Mouse (Mus musculus): ENCODE measurements around the gene Npy1r.

Gene Npy1r

GRCm38 (mm10) chr8:66696970-66697843 lies at the start of gene Npy1r:
Gene Npy1r (plus strand): TSS chr8:66697192.
- Histone ChIP-seq H3K4me1 (replicated peaks; ENCODE audit: low read depth, low read length) (peaks cover 22% of the 10 kb centered on the region), H3K36me3 (ENCODE audit: insufficient read depth, low read length) (no peaks in the 10 kb centered on the region), H3K4me3 (replicated peaks; ENCODE audit: low read length) (peak within 1 kb of the TSS; percentile 48), H3K9me3 (ENCODE audit: low read length) (no peaks in the 10 kb centered on the region), H3K27me3 (ENCODE audit: insufficient read depth, low read length) (peaks cover 33% of the 10 kb centered on the region)
- TF ChIP-seq NANOG (IDR thresholded peaks at IDR 0.05; ENCODE audit: borderline replicate concordance, low read length) = no peak
- no peak for TF ChIP-seq POU5F1 (IDR thresholded peaks at IDR 0.05; ENCODE audit: borderline replicate concordance, low read length)
- TF ChIP-seq CTCF (conservative IDR thresholded peaks at IDR 0.05; ENCODE audit: low read length) = no peak

DNA sequence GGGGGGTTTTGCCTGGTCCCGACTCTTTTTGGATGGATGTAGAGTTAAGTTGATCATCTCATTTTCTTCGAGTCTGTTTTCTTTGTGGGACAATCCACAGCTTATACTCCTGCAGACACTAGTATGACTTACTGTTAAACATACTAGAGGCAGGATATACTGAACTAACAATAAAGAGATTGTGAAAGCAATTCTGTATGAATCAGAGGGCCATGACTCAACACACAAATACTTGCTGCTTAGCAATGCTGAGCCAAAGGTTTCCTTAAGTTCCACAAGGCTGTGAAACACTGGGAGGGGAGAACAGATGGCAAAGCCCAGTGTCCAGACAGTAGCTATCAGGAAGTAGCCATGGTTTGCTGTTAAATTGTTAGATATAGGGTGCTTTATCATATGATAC lies 15.7 kb upstream of the Npy1r start:
- no peak overlapping the region for H3K4me3 ChIP-seq (replicated peaks; ENCODE audit: low read length)
- no peaks in the 10 kb centered on the region for H3K4me1 ChIP-seq (replicated peaks; ENCODE audit: low read depth, low read length)
- peaks cover 7% of the 10 kb centered on the region for H3K27me3 ChIP-seq (ENCODE audit: insufficient read depth, low read length)
- H3K9me3 ChIP-seq (ENCODE audit: low read length) = no peaks in the 10 kb centered on the region
- H3K36me3 ChIP-seq (ENCODE audit: insufficient read depth, low read length) = no peaks in the 10 kb centered on the region
- no peak for TF ChIP-seq NANOG (IDR thresholded peaks at IDR 0.05; ENCODE audit: borderline replicate concordance, low read length)

DNA sequence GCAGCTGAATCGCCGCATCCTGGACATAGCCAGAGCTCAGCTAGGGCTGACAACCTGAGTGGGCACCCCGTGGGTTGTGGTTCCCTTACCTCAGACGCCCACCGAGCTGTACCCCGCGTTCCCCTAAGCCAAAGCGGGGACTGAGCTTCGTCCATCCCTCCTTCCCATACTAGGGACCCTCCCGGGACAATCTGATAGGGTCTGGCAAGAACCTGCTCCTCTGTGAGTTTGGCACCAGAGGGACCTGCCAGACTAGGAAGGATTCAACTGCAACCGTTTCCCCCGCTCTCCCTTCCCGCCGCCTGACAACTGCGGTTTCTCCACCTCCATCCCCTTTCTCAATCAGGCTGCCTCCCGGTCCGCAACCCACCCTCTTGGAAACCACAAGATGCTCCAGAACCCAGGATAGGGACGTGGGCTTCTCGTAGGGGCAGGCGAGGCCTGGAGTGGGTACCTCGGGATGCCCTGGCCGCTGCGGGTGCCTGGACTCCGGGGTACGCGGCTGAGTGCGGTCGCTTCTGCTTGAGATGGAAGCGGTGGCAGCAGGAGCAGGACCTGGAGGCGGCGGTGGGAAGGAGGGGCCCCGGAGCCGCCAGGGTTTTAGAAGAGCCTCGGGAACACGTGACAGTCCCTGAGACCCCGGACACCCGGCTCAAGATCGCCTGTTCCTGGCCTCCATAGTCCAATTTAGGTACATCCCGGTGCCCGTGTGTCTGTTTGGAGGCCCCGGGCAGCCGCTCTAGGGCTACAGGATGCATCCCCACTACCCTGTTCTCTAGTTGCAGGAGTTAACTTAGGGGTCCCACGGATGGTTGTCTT lies 9.3 kb upstream of the Npy1r start, which contains the start of gene Npy5r:
Gene Npy5r, minus strand, starts transcription at position 618 of the 819 bp plus-strand sequence.
- H3K4me1 ChIP-seq (replicated peaks; ENCODE audit: low read depth, low read length) = peaks cover 12% of the 10 kb centered on the region; the same call in 1 of the 2 replicates
- H3K9me3 ChIP-seq (ENCODE audit: low read length) = no peaks in the 10 kb centered on the region
- peaks cover 41% of the 10 kb centered on the region for H3K27me3 ChIP-seq (ENCODE audit: insufficient read depth, low read length)
- TF ChIP-seq NANOG (IDR thresholded peaks at IDR 0.05; ENCODE audit: borderline replicate concordance, low read length) = no peak
- TF ChIP-seq POU5F1 (IDR thresholded peaks at IDR 0.05; ENCODE audit: borderline replicate concordance, low read length) = no peak
- TF ChIP-seq CTCF (conservative IDR thresholded peaks at IDR 0.05; ENCODE audit: low read length) = no peak
- H3K36me3 ChIP-seq (ENCODE audit: insufficient read depth, low read length) = no peaks in the 10 kb centered on the region
- peak within 1 kb of the TSS; percentile 72 for H3K4me3 ChIP-seq (replicated peaks; ENCODE audit: low read length)

GRCm38 (mm10) chr8:66688395-66688794 lies 8.6 kb upstream of the Npy1r start:
- no peak for TF ChIP-seq NANOG (IDR thresholded peaks at IDR 0.05; ENCODE audit: borderline replicate concordance, low read length)
- no peak for TF ChIP-seq POU5F1 (IDR thresholded peaks at IDR 0.05; ENCODE audit: borderline replicate concordance, low read length)
- TF ChIP-seq CTCF (conservative IDR thresholded peaks at IDR 0.05; ENCODE audit: low read length) = no peak
- Histone ChIP-seq H3K9me3 (ENCODE audit: low read length) (no peaks in the 10 kb centered on the region), H3K4me3 (replicated peaks; ENCODE audit: low read length) (peak overlapping the region; percentile 72), H3K4me1 (replicated peaks; ENCODE audit: low read depth, low read length) (peaks cover 12% of the 10 kb centered on the region; the same call in 1 of the 2 replicates), H3K27me3 (ENCODE audit: insufficient read depth, low read length) (peaks cover 41% of the 10 kb centered on the region), H3K36me3 (ENCODE audit: insufficient read depth, low read length) (no peaks in the 10 kb centered on the region)

DNA sequence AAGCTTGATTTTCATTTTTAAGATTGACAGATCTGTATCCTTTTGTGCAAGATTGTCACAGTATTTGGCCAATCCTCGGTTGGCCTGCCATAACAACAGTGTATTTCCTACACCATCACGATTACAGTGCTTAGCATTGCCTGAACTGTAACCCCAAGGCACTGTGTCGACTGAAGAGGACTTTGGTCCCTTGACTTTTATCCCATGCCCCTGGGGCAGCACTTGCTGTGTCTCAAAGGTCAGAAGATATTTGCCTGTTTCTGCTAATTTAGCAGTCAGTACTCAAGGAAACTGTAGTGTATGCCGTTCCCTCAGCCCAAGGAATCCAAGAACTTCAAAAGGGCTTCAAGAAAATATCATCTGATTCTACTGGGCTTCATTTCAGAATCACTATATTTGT lies 8.2 kb upstream of the Npy1r start:
- Histone ChIP-seq H3K9me3 (ENCODE audit: low read length) (no peaks in the 10 kb centered on the region), H3K4me3 (replicated peaks; ENCODE audit: low read length) (no peak overlapping the region)
- TF ChIP-seq NANOG (IDR thresholded peaks at IDR 0.05; ENCODE audit: borderline replicate concordance, low read length) = no peak
- TF ChIP-seq CTCF (conservative IDR thresholded peaks at IDR 0.05; ENCODE audit: low read length) = no peak
- TF ChIP-seq POU5F1 (IDR thresholded peaks at IDR 0.05; ENCODE audit: borderline replicate concordance, low read length) = no peak

GRCm38 (mm10) chr8:66690402-66690801 lies 6.6 kb upstream of the Npy1r start:
- Histone ChIP-seq H3K27me3 (ENCODE audit: insufficient read depth, low read length) (peaks cover 41% of the 10 kb centered on the region), H3K4me3 (replicated peaks; ENCODE audit: low read length) (no peak overlapping the region)
- TF ChIP-seq NANOG (IDR thresholded peaks at IDR 0.05; ENCODE audit: borderline replicate concordance, low read length) (no peak), POU5F1 (IDR thresholded peaks at IDR 0.05; ENCODE audit: borderline replicate concordance, low read length) (no peak), CTCF (conservative IDR thresholded peaks at IDR 0.05; ENCODE audit: low read length) (no peak)

More for the DNA sequence above, 8.2 kb upstream of the Npy1r start:
- no peaks in the 10 kb centered on the region for H3K36me3 ChIP-seq (ENCODE audit: insufficient read depth, low read length)
- peaks cover 12% of the 10 kb centered on the region; the same call in 1 of the 2 replicates for H3K4me1 ChIP-seq (replicated peaks; ENCODE audit: low read depth, low read length)
- peaks cover 41% of the 10 kb centered on the region for H3K27me3 ChIP-seq (ENCODE audit: insufficient read depth, low read length)

GRCm38 (mm10) chr8:66698011-66698410 lies 1.0 kb downstream of the Npy1r start:
- no peaks in the 10 kb centered on the region for H3K36me3 ChIP-seq (ENCODE audit: insufficient read depth, low read length)

More at GRCm38 (mm10) chr8:66690402-66690801, 6.6 kb upstream of the Npy1r start:
- H3K4me1 ChIP-seq (replicated peaks; ENCODE audit: low read depth, low read length) = peaks cover 12% of the 10 kb centered on the region; the same call in 1 of the 2 replicates
- no peaks in the 10 kb centered on the region for H3K36me3 ChIP-seq (ENCODE audit: insufficient read depth, low read length)
- H3K9me3 ChIP-seq (ENCODE audit: low read length) = no peaks in the 10 kb centered on the region

GRCm38 (mm10) chr8:66698782-66699181 lies 1.8 kb downstream of the Npy1r start:
- Histone ChIP-seq H3K36me3 (ENCODE audit: insufficient read depth, low read length) (no peaks in the 10 kb centered on the region), H3K27me3 (ENCODE audit: insufficient read depth, low read length) (peaks cover 33% of the 10 kb centered on the region), H3K9me3 (ENCODE audit: low read length) (no peaks in the 10 kb centered on the region), H3K4me3 (replicated peaks; ENCODE audit: low read length) (no peak overlapping the region), H3K4me1 (replicated peaks; ENCODE audit: low read depth, low read length) (peaks cover 22% of the 10 kb centered on the region)
- no peak for TF ChIP-seq POU5F1 (IDR thresholded peaks at IDR 0.05; ENCODE audit: borderline replicate concordance, low read length)
- no peak for TF ChIP-seq CTCF (conservative IDR thresholded peaks at IDR 0.05; ENCODE audit: low read length)
- no peak for TF ChIP-seq NANOG (IDR thresholded peaks at IDR 0.05; ENCODE audit: borderline replicate concordance, low read length)

More at GRCm38 (mm10) chr8:66698011-66698410, 1.0 kb downstream of the Npy1r start:
- peaks cover 22% of the 10 kb centered on the region for H3K4me1 ChIP-seq (replicated peaks; ENCODE audit: low read depth, low read length)
- H3K9me3 ChIP-seq (ENCODE audit: low read length) = no peaks in the 10 kb centered on the region
- H3K4me3 ChIP-seq (replicated peaks; ENCODE audit: low read length) = no peak overlapping the region
- TF ChIP-seq NANOG (IDR thresholded peaks at IDR 0.05; ENCODE audit: borderline replicate concordance, low read length) (no peak), POU5F1 (IDR thresholded peaks at IDR 0.05; ENCODE audit: borderline replicate concordance, low read length) (no peak), CTCF (conservative IDR thresholded peaks at IDR 0.05; ENCODE audit: low read length) (no peak)
- peaks cover 33% of the 10 kb centered on the region for H3K27me3 ChIP-seq (ENCODE audit: insufficient read depth, low read length)
